Mouse (Mus musculus): Measurements from ENCODE around the gene Hist2h2aa1.
"Not testable (repeated sequence)": the region's sequence is repeated elsewhere in the genome, so short reads cannot be mapped to it uniquely, and the experiment has no call there.

The Hist2h2aa1 gene

GRCm38 (mm10) chr3:96230910-96231757 lies 14.2 kb upstream of the Hist2h2aa1 start:
- no peak for DNase-seq

- DNase-seq: no peak
Measured at GRCm38 (mm10) chr3:96231758-96232120, 13.6 kb upstream of the Hist2h2aa1 start.

- no peak for DNase-seq
Measured at GRCm38 (mm10) chr3:96234914-96235313, 10.4 kb upstream of the Hist2h2aa1 start.

GRCm38 (mm10) chr3:96235836-96236235 lies 9.5 kb upstream of the Hist2h2aa1 start:
- DNase-seq: no peak

GRCm38 (mm10) chr3:96236834-96237334 lies 8.4 kb upstream of the Hist2h2aa1 start:
- DNase-seq: no peak

GRCm38 (mm10) chr3:96237335-96237903 lies 7.9 kb upstream of the Hist2h2aa1 start:
- no peak for DNase-seq

- no peak for DNase-seq
Measured at GRCm38 (mm10) chr3:96237904-96238511, 7.3 kb upstream of the Hist2h2aa1 start.

GRCm38 (mm10) chr3:96238954-96239793 lies 6.1 kb upstream of the Hist2h2aa1 start, which contains the start of gene Hist2h3c2:
Hist2h3c2 (minus strand) TSS chr3:96239127.
- DNase-seq: peak; percentile 78

- peak; percentile 97 for DNase-seq
Measured at GRCm38 (mm10) chr3:96239949-96240798, 5.1 kb upstream of the Hist2h2aa1 start, which contains the start of gene Hist2h2aa2. Hist2h2aa2 (minus strand) TSS chr3:96240276.

GRCm38 (mm10) chr3:96240799-96241197 lies 4.5 kb upstream of the Hist2h2aa1 start:
- no peak for DNase-seq

- DNase-seq: peak; percentile 21
Measured at GRCm38 (mm10) chr3:96243921-96244572, 1.2 kb upstream of the Hist2h2aa1 start.

GRCm38 (mm10) chr3:96246018-96246417 lies 721 bp downstream of the Hist2h2aa1 start:
- DNase-seq: not testable (repeated sequence)

- DNase-seq: peak; percentile 23
Measured at GRCm38 (mm10) chr3:96246427-96246856, 1.1 kb downstream of the Hist2h2aa1 start, which contains the start of gene Hist2h3c1. Hist2h3c1 (plus strand) TSS chr3:96246685.

- no peak for DNase-seq
Measured at GRCm38 (mm10) chr3:96247356-96248140, 2.3 kb downstream of the Hist2h2aa1 start.

- no peak for DNase-seq
Measured at GRCm38 (mm10) chr3:96248141-96249033, 3.1 kb downstream of the Hist2h2aa1 start.

GRCm38 (mm10) chr3:96249034-96249345 lies 3.7 kb downstream of the Hist2h2aa1 start:
- no peak for DNase-seq

- DNase-seq: no peak
Measured at GRCm38 (mm10) chr3:96250890-96251289, 5.6 kb downstream of the Hist2h2aa1 start.

- no peak for DNase-seq
Measured at GRCm38 (mm10) chr3:96251787-96252186, 6.5 kb downstream of the Hist2h2aa1 start.
